Mouse (Mus musculus) forebrain, embryonic 16.5 days (tissue): ENCODE data around the gene Ext2. TPM values are rescaled to one million over a fixed set of nuclear protein-coding genes. Genes with fewer than 3 reads are reported as not detected.

Experiments
- ATAC-seq: fragments of 200-750 bp; cut with Nextera tagmentation; 2 replicates; pipeline ENCODE4 v1.8.0; 2017; ENCODE audit warnings: mild to moderate bottlenecking, moderate library complexity
- H3K27ac ChIP-seq: fragments of 300-500 bp; sonication (generic); 2 replicates; pipeline ENCODE4 v1.5.1; 2014; ENCODE audit warnings: low read length, control low read depth
- H3K27me3 ChIP-seq: fragments of 300-500 bp; sonication (generic); replicated peaks from 2 replicates; pipeline ENCODE4 v1.6.1; 2014; ENCODE audit warnings: low read length; ENCODE audit not compliant: control insufficient read depth, insufficient read depth
- H3K36me3 ChIP-seq: fragments of 300-500 bp; sonication (generic); 2 replicates; pipeline ENCODE4 v1.6.1; 2014; ENCODE audit not compliant: control insufficient read depth, insufficient read depth
- H3K4me1 ChIP-seq: fragments of 300-500 bp; sonication (generic); replicated peaks from 2 replicates; pipeline ENCODE4 v1.6.1; 2014; ENCODE audit warnings: low read length; ENCODE audit not compliant: control insufficient read depth, insufficient read depth
- H3K4me2 ChIP-seq: fragments of 300-500 bp; sonication (generic); 2 replicates; pipeline ENCODE4 v1.6.1; 2014; ENCODE audit warnings: mild to moderate bottlenecking, low read length, control low read depth
- H3K4me3 ChIP-seq: fragments of 300-500 bp; sonication (generic); replicated peaks from 2 replicates; pipeline ENCODE4 v1.5.1; 2014; ENCODE audit warnings: mild to moderate bottlenecking, low read length, control low read depth
- H3K9ac ChIP-seq: fragments of 300-500 bp; sonication (generic); replicated peaks from 2 replicates; pipeline ENCODE4 v1.6.1; 2014; ENCODE audit warnings: low read depth, low read length, control low read depth
- H3K9me3 ChIP-seq: fragments of 300-500 bp; sonication (generic); 2 replicates; pipeline ENCODE4 v1.6.1; 2016; ENCODE audit warnings: low read length; ENCODE audit not compliant: control insufficient read depth
- WGBS: fragments of 180-500 bp; shearing (Covaris S2); extraction: QIAGEN DNeasy Blood & Tissue Kit; methylation state at CpG from one replicate; pipeline ENCODE4 v1.1.7; 2014; 5-methylcytosine and 5-hydroxymethylcytosine counted together
- polyA plus RNA-seq: library from polyadenylated mRNA; unstranded; fragments of >200 nt; fragmentation: Nextera tagmentation; extraction: Ambion mirVana; gene quantifications from 2 replicates; pipeline ENCODE4 v1.2.1, GENCODE M21; 2015

Ext2 gene
- polyA plus RNA-seq, 1 experiment from 2014 or later, result 69.7 TPM

- Histone ChIP-seq H3K4me2 (no peak overlapping the region), H3K9me3 (no peaks in the 10 kb centered on the region), H3K4me3 (no peak overlapping the region), H3K4me1 (peaks cover 22% of the 10 kb centered on the region), H3K27me3 (no peaks in the 10 kb centered on the region), H3K9ac (no peak overlapping the region), H3K27ac (peak overlapping the region; percentile 57), H3K36me3 (no peaks in the 10 kb centered on the region)
- ATAC-seq, result peak; percentile 78
- WGBS, result 16% methylated on average over 11 of the region's 11 CpGs
Observed at GRCm38 (mm10) chr2:93744346-93745229, 77.8 kb downstream of the Ext2 start.

DNA sequence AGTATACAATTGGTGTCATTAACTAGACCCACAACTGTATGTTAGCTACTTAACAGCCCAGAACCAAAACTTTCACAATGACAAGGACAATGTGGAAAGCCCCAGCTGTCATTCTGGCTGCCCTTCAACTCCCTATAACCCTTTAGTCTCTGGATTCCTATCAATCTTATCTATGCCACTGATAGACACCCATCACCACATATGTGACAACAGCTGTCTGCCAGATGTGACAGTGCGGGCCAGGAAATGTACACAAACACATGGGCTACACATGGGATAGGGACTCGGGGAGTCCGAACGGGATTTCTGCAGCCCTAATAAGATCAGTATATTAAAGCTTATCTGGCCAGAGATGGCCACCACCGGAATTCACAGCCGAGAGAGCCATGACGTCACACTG lies 80.7 kb downstream of the Ext2 start:
- Histone ChIP-seq H3K4me3 (no peak overlapping the region), H3K4me2 (no peak overlapping the region), H3K27ac (no peak overlapping the region), H3K36me3 (no peaks in the 10 kb centered on the region), H3K27me3 (no peaks in the 10 kb centered on the region), H3K4me1 (peaks cover 22% of the 10 kb centered on the region), H3K9ac (no peak overlapping the region), H3K9me3 (no peaks in the 10 kb centered on the region)
- WGBS, result 89% methylated on average over 7 of the region's 7 CpGs
- ATAC-seq, result no peak

- WGBS, result 83% methylated on average over 5 of the region's 5 CpGs
- Histone ChIP-seq H3K4me2 (no peak overlapping the region), H3K9me3 (no peaks in the 10 kb centered on the region), H3K36me3 (peaks cover 3% of the 10 kb centered on the region; the same call in 1 of the 2 replicates), H3K27ac (no peak overlapping the region), H3K9ac (no peak overlapping the region), H3K4me3 (no peak overlapping the region), H3K27me3 (no peaks in the 10 kb centered on the region), H3K4me1 (peaks cover 9% of the 10 kb centered on the region; the same call in 1 of the 2 replicates)
- ATAC-seq, result no peak
Observed at GRCm38 (mm10) chr2:93739044-93739569, 83.3 kb downstream of the Ext2 start.

DNA sequence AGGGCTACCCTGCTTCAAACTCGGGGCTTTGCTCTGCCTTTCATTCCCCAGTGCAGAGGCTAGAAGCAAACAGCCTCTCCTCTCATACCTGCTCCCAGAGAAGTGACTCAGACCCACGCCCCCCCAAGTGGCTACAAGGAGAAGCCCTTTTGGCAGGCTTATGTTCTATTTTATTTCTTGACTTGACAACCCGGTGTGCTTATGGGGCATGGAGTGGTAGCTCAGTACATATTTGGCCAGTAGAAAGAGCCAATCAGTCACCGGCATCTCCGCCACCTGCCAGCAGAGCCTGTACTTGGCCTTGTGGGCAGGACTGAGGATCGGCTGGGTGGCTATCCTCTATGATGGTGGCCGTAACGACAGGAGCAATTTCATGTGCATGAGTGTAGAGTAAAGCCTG lies 85.2 kb downstream of the Ext2 start:
- H3K4me1 ChIP-seq, result 0 out of 2 replicates have a peak, but pooled peaks cover 6% of the 10 kb centered on the region
- H3K36me3 ChIP-seq, result peaks cover 3% of the 10 kb centered on the region; the same call in 1 of the 2 replicates
- no peak overlapping the region for H3K27ac ChIP-seq
- no peak overlapping the region for H3K9ac ChIP-seq
- ATAC-seq, result no peak
- no peak overlapping the region for H3K4me3 ChIP-seq
- H3K9me3 ChIP-seq, result no peaks in the 10 kb centered on the region
- H3K4me2 ChIP-seq, result no peak overlapping the region
- no peaks in the 10 kb centered on the region for H3K27me3 ChIP-seq
- 94% methylated on average over 8 of the region's 8 CpGs for WGBS

DNA sequence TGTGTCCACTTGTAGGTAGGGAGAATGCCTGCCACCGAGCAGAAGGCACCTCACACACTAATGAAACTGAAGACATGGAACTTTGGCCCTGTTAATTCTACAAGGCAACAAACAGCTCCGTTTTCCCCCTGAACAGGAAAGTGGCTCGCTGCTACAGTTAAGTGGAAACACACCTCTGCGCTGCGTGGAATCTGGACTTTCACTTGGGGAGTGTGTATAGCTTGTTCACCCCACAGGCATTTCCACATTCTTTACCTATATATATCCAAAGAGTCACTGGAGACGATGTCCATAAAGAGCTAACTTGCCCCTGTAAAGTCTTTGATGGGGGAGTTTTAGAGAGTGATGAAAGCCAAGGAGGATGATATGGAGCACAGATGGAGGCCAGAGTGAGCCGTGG lies 89.7 kb downstream of the Ext2 start:
- Histone ChIP-seq H3K27me3 (no peaks in the 10 kb centered on the region), H3K9me3 (no peaks in the 10 kb centered on the region), H3K4me3 (no peak overlapping the region), H3K27ac (no peak overlapping the region), H3K4me2 (no peak overlapping the region), H3K36me3 (peaks cover 5% of the 10 kb centered on the region; the same call in 1 of the 2 replicates), H3K4me1 (no peaks in the 10 kb centered on the region), H3K9ac (no peak overlapping the region)
- no peak for ATAC-seq
- 91% methylated on average over 7 of the region's 7 CpGs for WGBS

DNA sequence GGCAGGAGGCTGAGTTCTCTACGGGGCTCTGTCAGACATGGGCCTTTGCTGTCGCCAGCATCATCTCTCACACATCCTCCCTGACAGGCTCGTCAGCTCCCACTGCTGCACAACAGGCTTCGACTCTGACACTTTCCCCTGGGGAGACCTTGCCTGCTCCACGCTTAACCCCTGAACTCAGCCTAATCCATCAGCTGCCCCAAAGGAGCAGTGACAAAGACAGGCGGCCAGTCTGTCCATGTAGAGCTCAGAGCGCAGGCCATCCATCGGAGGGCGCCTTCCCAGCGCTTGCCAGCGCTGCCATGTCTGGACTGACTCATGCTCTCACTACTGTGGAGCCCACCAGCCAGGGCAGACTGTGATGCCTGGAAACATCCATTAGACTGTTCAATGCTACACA lies 92.8 kb downstream of the Ext2 start:
- WGBS, result 83% methylated on average over 11 of the region's 11 CpGs
- peaks cover 6% of the 10 kb centered on the region for H3K36me3 ChIP-seq
- H3K4me3 ChIP-seq, result no peak overlapping the region
- H3K4me1 ChIP-seq, result no peaks in the 10 kb centered on the region
- ATAC-seq, result no peak
- H3K27ac ChIP-seq, result no peak overlapping the region
- H3K9me3 ChIP-seq, result peaks cover 7% of the 10 kb centered on the region; the same call in 1 of the 2 replicates
- no peaks in the 10 kb centered on the region for H3K27me3 ChIP-seq
- no peak overlapping the region for H3K4me2 ChIP-seq
- H3K9ac ChIP-seq, result no peak overlapping the region

DNA sequence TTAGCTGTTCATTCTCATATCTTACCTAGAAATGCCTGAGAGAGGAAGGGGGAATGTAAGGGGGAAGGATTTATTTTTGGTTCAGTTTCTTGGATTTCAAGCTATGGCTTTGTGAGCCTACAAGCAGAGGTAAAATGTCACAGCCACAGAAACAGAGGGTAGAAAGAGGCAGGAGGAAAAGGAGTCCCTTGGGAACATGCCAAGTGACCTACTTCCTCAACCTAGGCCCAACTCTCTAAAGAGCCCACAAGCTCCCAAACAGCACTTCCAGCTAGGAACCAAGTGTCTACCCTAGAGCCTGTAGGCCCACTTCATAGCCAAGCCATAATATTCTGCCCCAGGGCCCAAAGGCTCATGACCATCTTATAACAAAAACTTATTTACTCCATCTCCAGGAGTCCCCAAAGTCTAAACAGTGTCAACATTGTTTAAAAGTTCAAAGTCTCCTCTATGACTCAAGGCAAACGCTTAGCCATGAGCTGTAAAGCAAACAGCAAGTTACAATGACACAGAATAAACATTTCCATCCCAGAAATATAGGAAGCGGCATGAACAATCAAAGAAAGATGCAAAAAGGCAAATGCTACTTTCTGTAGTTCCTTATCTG lies 99.1 kb downstream of the Ext2 start:
- peaks cover 5% of the 10 kb centered on the region for H3K36me3 ChIP-seq
- H3K27ac ChIP-seq, result no peak overlapping the region
- no peak overlapping the region for H3K9ac ChIP-seq
- H3K4me1 ChIP-seq, result no peaks in the 10 kb centered on the region; the same call in 1 of the 2 replicates
- H3K4me2 ChIP-seq, result no peak overlapping the region
- WGBS, result 98% methylated on average over 2 of the region's 2 CpGs
- peaks cover 7% of the 10 kb centered on the region; the same call in 1 of the 2 replicates for H3K9me3 ChIP-seq
- no peak overlapping the region for H3K4me3 ChIP-seq
- ATAC-seq, result no peak
- no peaks in the 10 kb centered on the region for H3K27me3 ChIP-seq

DNA sequence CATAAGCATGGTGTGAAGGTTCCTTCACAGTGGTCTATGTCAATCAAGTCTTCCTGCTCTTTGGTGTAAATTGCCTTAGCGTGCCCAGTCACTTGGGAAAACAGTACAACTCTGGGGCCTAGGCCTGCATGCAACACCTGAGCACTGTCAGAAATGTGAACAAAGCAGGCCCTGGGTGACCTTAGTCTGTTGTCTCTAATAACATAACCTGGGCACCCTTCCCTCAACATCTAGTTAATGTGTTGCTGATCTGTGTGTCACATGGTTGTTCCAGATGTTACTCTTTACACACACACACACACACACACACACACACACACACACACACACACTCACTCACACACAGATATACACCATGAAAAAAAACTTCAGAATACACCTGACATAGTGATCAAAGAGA lies 101.4 kb downstream of the Ext2 start:
- no peak for ATAC-seq
- Histone ChIP-seq H3K9ac (no peak overlapping the region), H3K4me2 (no peak overlapping the region), H3K27me3 (no peaks in the 10 kb centered on the region), H3K4me3 (no peak overlapping the region), H3K27ac (no peak overlapping the region), H3K9me3 (peaks cover 7% of the 10 kb centered on the region; the same call in 1 of the 2 replicates), H3K36me3 (peaks cover 5% of the 10 kb centered on the region; the same call in 1 of the 2 replicates), H3K4me1 (no peaks in the 10 kb centered on the region; the same call in 1 of the 2 replicates)
- WGBS, result 88% methylated on average over 1 of the region's 1 CpGs
